Mouse (Mus musculus): ENCODE results near the gene Zscan5b. TPM values are rescaled to one million over a fixed set of nuclear protein-coding genes. Genes with fewer than 3 reads are reported as not detected.
"Not testable (repeated sequence)": the region's sequence is repeated elsewhere in the genome, so short reads cannot be mapped to it uniquely, and the experiment has no call there.

Zscan5b gene
- polyA plus RNA-seq, 1 experiment from 2014 or later: not detected

GRCm38 (mm10) chr7:6258232-6259220 lies 36.4 kb downstream of the Zscan5b start:
- no peak for ATAC-seq (ENCODE audit: insufficient read depth, low FRiP score)
- 43% methylated on average over 16 of the region's 16 CpGs for WGBS
- Histone ChIP-seq H3K27me3 (ENCODE audit: control insufficient read depth, insufficient read depth, low read length) (no peaks in the 10 kb centered on the region), H3K27ac (ENCODE audit: low read length) (no peak overlapping the region), H3K4me1 (ENCODE audit: control insufficient read depth, insufficient read depth, low read length) (no peaks in the 10 kb centered on the region), H3K4me3 (replicated peaks; ENCODE audit: low read length) (no peak overlapping the region), H3K4me2 (ENCODE audit: low read depth, low read length) (no peak overlapping the region), H3K9ac (ENCODE audit: low read length) (no peak overlapping the region), H3K36me3 (ENCODE audit: control insufficient read depth, insufficient read depth, low read length) (no peaks in the 10 kb centered on the region), H3K9me3 (replicated peaks; ENCODE audit: control insufficient read depth, low read length) (no peaks in the 10 kb centered on the region)

GRCm38 (mm10) chr7:6260004-6260403 lies 37.9 kb downstream of the Zscan5b start:
- WGBS: 31% methylated on average over 2 of the region's 2 CpGs
- H3K36me3 ChIP-seq (ENCODE audit: control insufficient read depth, insufficient read depth, low read length): not testable (repeated sequence)

GRCm38 (mm10) chr7:6262120-6262519 lies 40.0 kb downstream of the Zscan5b start:
- 79% methylated on average over 3 of the region's 3 CpGs for WGBS
- no peak overlapping the region for H3K9ac ChIP-seq (ENCODE audit: low read length)
- ATAC-seq (ENCODE audit: insufficient read depth, low FRiP score): no peak

More at GRCm38 (mm10) chr7:6260004-6260403, 37.9 kb downstream of the Zscan5b start:
- not testable (repeated sequence) for H3K27ac ChIP-seq (ENCODE audit: low read length); H3K9me3 ChIP-seq (replicated peaks; ENCODE audit: control insufficient read depth, low read length); H3K27me3 ChIP-seq (ENCODE audit: control insufficient read depth, insufficient read depth, low read length); H3K4me3 ChIP-seq (replicated peaks; ENCODE audit: low read length); ATAC-seq (ENCODE audit: insufficient read depth, low FRiP score); H3K4me2 ChIP-seq (ENCODE audit: low read depth, low read length); H3K9ac ChIP-seq (ENCODE audit: low read length); H3K4me1 ChIP-seq (ENCODE audit: control insufficient read depth, insufficient read depth, low read length)

GRCm38 (mm10) chr7:6262984-6263383 lies 40.9 kb downstream of the Zscan5b start:
- Histone ChIP-seq H3K4me3 (replicated peaks; ENCODE audit: low read length) (no peak overlapping the region), H3K27ac (ENCODE audit: low read length) (no peak overlapping the region), H3K27me3 (ENCODE audit: control insufficient read depth, insufficient read depth, low read length) (no peaks in the 10 kb centered on the region), H3K4me2 (ENCODE audit: low read depth, low read length) (no peak overlapping the region), H3K9me3 (replicated peaks; ENCODE audit: control insufficient read depth, low read length) (no peaks in the 10 kb centered on the region), H3K9ac (ENCODE audit: low read length) (no peak overlapping the region), H3K4me1 (ENCODE audit: control insufficient read depth, insufficient read depth, low read length) (no peaks in the 10 kb centered on the region), H3K36me3 (ENCODE audit: control insufficient read depth, insufficient read depth, low read length) (no peaks in the 10 kb centered on the region)
- no peak for ATAC-seq (ENCODE audit: insufficient read depth, low FRiP score)
- WGBS: 81% methylated on average over 4 of the region's 4 CpGs

More at GRCm38 (mm10) chr7:6262120-6262519, 40.0 kb downstream of the Zscan5b start:
- Histone ChIP-seq H3K4me1 (ENCODE audit: control insufficient read depth, insufficient read depth, low read length) (no peaks in the 10 kb centered on the region), H3K4me2 (ENCODE audit: low read depth, low read length) (no peak overlapping the region), H3K4me3 (replicated peaks; ENCODE audit: low read length) (no peak overlapping the region), H3K27me3 (ENCODE audit: control insufficient read depth, insufficient read depth, low read length) (no peaks in the 10 kb centered on the region), H3K27ac (ENCODE audit: low read length) (no peak overlapping the region), H3K9me3 (replicated peaks; ENCODE audit: control insufficient read depth, low read length) (no peaks in the 10 kb centered on the region), H3K36me3 (ENCODE audit: control insufficient read depth, insufficient read depth, low read length) (no peaks in the 10 kb centered on the region)

GRCm38 (mm10) chr7:6265695-6266094 lies 43.6 kb downstream of the Zscan5b start:
- no peak overlapping the region for H3K4me3 ChIP-seq (replicated peaks; ENCODE audit: low read length)
- H3K36me3 ChIP-seq (ENCODE audit: control insufficient read depth, insufficient read depth, low read length): no peaks in the 10 kb centered on the region
- H3K27me3 ChIP-seq (ENCODE audit: control insufficient read depth, insufficient read depth, low read length): no peaks in the 10 kb centered on the region
- no peaks in the 10 kb centered on the region for H3K4me1 ChIP-seq (ENCODE audit: control insufficient read depth, insufficient read depth, low read length)
- no peaks in the 10 kb centered on the region for H3K9me3 ChIP-seq (replicated peaks; ENCODE audit: control insufficient read depth, low read length)
- H3K27ac ChIP-seq (ENCODE audit: low read length): no peak overlapping the region
- WGBS: 65% methylated on average over 8 of the region's 8 CpGs
- H3K9ac ChIP-seq (ENCODE audit: low read length): no peak overlapping the region
- no peak for ATAC-seq (ENCODE audit: insufficient read depth, low FRiP score)
- no peak overlapping the region for H3K4me2 ChIP-seq (ENCODE audit: low read depth, low read length)

GRCm38 (mm10) chr7:6277906-6278305 lies 55.8 kb downstream of the Zscan5b start:
- ATAC-seq (ENCODE audit: insufficient read depth, low FRiP score): no peak
- H3K4me3 ChIP-seq (replicated peaks; ENCODE audit: low read length): no peak overlapping the region
- no peak overlapping the region for H3K27ac ChIP-seq (ENCODE audit: low read length)
- WGBS: 23% methylated on average over 3 of the region's 3 CpGs
- H3K9me3 ChIP-seq (replicated peaks; ENCODE audit: control insufficient read depth, low read length): no peaks in the 10 kb centered on the region
- no peak overlapping the region for H3K9ac ChIP-seq (ENCODE audit: low read length)
- H3K4me1 ChIP-seq (ENCODE audit: control insufficient read depth, insufficient read depth, low read length): no peaks in the 10 kb centered on the region
- no peaks in the 10 kb centered on the region for H3K27me3 ChIP-seq (ENCODE audit: control insufficient read depth, insufficient read depth, low read length)
- H3K36me3 ChIP-seq (ENCODE audit: control insufficient read depth, insufficient read depth, low read length): no peaks in the 10 kb centered on the region
- no peak overlapping the region for H3K4me2 ChIP-seq (ENCODE audit: low read depth, low read length)

GRCm38 (mm10) chr7:6282749-6283148 lies 60.7 kb downstream of the Zscan5b start:
- peak overlapping the region; percentile 56 for H3K4me2 ChIP-seq (ENCODE audit: low read depth, low read length)
- no peaks in the 10 kb centered on the region for H3K36me3 ChIP-seq (ENCODE audit: control insufficient read depth, insufficient read depth, low read length)
- no peak overlapping the region for H3K27ac ChIP-seq (ENCODE audit: low read length)
- ATAC-seq (ENCODE audit: insufficient read depth, low FRiP score): no peak
- 6% methylated on average over 1 of the region's 1 CpGs for WGBS
- H3K27me3 ChIP-seq (ENCODE audit: control insufficient read depth, insufficient read depth, low read length): no peaks in the 10 kb centered on the region
- no peaks in the 10 kb centered on the region for H3K9me3 ChIP-seq (replicated peaks; ENCODE audit: control insufficient read depth, low read length)
- H3K9ac ChIP-seq (ENCODE audit: low read length): no peak overlapping the region
- peaks cover 12% of the 10 kb centered on the region for H3K4me1 ChIP-seq (ENCODE audit: control insufficient read depth, insufficient read depth, low read length)
- H3K4me3 ChIP-seq (replicated peaks; ENCODE audit: low read length): peak overlapping the region; percentile 61

GRCm38 (mm10) chr7:6283451-6284075 lies 61.5 kb downstream of the Zscan5b start:
- Histone ChIP-seq H3K4me3 (replicated peaks; ENCODE audit: low read length) (peak overlapping the region; percentile 61), H3K9me3 (replicated peaks; ENCODE audit: control insufficient read depth, low read length) (no peaks in the 10 kb centered on the region), H3K27ac (ENCODE audit: low read length) (peak overlapping the region; percentile 90), H3K27me3 (ENCODE audit: control insufficient read depth, insufficient read depth, low read length) (no peaks in the 10 kb centered on the region), H3K4me1 (ENCODE audit: control insufficient read depth, insufficient read depth, low read length) (peaks cover 15% of the 10 kb centered on the region), H3K9ac (ENCODE audit: low read length) (peak overlapping the region; percentile 77), H3K36me3 (ENCODE audit: control insufficient read depth, insufficient read depth, low read length) (no peaks in the 10 kb centered on the region), H3K4me2 (ENCODE audit: low read depth, low read length) (peak overlapping the region; percentile 56)
- WGBS: under 1% methylated on average over 23 of the region's 23 CpGs
- peak; percentile 61 for ATAC-seq (ENCODE audit: insufficient read depth, low FRiP score)

GRCm38 (mm10) chr7:6284442-6285012 lies 62.4 kb downstream of the Zscan5b start:
- 82% methylated on average over 4 of the region's 4 CpGs for WGBS
- no peak overlapping the region for H3K9ac ChIP-seq (ENCODE audit: low read length)
- H3K36me3 ChIP-seq (ENCODE audit: control insufficient read depth, insufficient read depth, low read length): no peaks in the 10 kb centered on the region
- H3K4me3 ChIP-seq (replicated peaks; ENCODE audit: low read length): no peak overlapping the region
- no peak overlapping the region for H3K27ac ChIP-seq (ENCODE audit: low read length)
- H3K9me3 ChIP-seq (replicated peaks; ENCODE audit: control insufficient read depth, low read length): no peaks in the 10 kb centered on the region
- no peak for ATAC-seq (ENCODE audit: insufficient read depth, low FRiP score)
- H3K27me3 ChIP-seq (ENCODE audit: control insufficient read depth, insufficient read depth, low read length): no peaks in the 10 kb centered on the region
- no peak overlapping the region for H3K4me2 ChIP-seq (ENCODE audit: low read depth, low read length)
- H3K4me1 ChIP-seq (ENCODE audit: control insufficient read depth, insufficient read depth, low read length): peaks cover 15% of the 10 kb centered on the region
